Mouse (Mus musculus) cerebellum, adult 8-10 months (tissue): Measurements from ENCODE around the gene Fam166a.

Source experiments
- DNase-seq: peaks from one replicate; pipeline ENCODE4 v3.0.0; 2022

Gene Fam166a

DNA sequence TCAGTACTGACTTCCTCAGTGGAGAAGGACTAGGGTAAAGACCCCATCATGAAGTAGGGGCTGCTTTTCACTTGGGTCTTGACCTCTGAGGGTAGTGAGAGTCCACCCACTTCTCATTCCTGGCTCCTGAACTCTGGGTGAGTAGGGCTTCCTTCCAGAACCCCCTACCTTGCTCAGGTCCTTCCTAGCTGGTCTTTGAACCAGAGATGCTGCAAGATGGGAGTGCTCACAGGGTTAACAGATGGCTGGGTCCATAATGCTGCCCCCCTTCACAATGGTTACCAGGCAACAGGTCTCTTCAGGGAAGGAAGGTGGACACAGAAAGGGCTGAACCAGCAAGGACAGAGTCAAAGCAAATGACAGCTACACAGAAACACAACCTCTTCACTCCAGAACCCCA lies at the start of gene Fam166a:
TSS of gene Fam166a (plus strand) at position 301 of the 400 bp plus-strand sequence.
- DNase-seq, result no peak

DNA sequence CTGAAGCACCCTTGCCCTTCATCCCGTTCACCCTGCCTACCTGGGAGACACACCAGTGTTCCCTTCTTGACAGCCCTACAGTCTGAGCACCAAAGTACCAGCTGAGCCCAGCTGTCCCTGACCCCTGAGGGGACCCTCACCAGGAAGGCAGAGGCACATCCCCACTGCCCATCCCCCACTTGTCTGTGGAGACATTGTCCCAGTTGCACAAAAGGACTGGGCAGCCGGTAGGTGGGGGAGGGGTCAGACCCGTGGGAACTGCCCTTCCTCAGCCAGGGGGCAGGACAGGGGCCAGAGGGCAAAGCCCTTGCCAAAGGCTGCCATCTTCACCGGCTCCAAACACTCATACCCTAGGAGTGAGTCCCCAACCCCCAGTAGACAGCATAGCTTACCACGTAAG lies 48.8 kb upstream of the Fam166a start:
- no peak for DNase-seq

DNA sequence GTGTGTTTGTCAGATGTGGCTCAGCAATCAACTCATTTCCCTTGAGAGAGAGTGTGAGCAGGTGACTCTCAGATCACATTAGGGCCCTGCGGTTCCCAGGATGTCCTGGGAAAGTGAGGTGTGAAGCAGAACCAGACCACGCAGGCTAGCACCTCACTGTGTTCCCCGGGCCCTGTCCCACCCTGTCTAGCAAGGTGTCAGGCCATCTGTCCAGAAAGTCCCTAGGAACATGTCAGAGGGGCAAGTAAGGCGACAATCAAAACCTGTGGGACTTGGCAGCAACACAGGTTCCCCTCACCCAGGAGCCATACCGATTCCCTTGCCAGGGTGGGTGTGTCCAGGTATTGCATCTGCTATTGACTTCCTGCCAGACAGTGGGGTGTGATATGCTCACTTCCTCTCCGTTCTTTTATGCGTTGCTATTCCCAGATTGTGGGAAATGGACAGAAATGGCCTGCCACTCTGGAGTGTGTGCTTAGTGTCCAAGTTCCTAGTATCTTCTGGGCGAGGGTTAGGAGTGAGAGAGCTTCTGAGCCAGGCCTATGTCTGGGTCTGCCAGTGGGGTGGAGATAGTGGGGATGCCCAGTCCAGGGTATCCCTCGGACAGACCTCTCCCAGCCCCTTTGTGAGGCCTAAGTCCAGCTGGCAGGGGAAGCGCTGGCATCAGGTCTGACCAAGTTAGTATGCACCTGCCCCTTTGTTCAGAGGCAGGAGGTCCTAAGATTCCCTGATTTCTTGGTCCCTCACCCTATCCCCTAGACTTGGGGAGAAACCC lies 48.0 kb upstream of the Fam166a start:
- no peak for DNase-seq

DNA sequence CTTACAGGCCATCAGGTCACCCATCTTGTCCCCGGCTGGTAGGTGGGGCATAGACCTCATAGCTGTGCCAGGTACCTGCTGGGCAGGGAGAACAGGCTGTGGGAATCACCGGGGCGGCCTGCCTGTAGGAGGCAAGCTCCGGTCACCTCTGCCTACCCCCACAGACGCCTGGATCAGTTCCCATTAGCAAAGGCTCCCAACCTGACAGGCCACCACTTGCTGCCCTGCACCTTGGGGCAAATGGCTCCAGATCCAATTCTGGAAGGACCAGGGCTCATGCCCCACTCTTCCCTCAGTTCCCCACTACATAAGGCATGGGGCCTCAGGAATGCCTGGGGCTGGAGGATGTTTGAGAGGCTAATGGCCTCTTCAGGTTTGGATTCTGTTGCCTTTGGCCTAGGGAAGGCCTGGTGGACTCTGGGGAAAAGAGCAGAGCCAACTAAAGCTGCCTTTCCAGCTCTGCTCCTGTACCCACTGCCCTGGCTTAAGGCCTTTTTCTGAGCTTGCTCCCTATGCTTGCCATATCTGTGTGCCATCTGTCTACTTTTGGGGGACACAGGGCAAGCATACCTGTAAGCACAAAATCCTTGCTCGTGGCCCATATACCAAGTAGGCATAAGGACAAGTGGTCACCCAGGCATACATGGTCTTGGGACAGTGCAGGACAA lies 47.3 kb upstream of the Fam166a start:
- no peak for DNase-seq

DNA sequence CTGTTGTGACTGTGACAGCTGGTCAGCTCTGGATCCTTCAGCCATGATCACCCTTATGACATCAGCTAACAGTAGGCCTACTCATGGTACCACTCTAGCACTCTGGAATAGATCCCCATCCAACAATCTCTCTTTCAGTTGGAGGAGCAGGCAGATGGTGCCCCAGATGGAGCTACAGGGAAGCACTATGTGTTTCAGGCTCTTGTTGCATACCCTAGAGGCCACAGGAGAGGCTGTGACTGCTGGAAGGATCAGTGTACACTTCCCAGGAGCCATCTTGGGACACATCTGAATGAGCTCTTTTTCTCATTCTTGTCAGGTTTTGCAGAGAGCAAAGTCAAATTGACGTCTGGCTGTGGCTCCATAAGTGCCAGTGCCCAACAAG lies 46.8 kb upstream of the Fam166a start:
- DNase-seq, result no peak

DNA sequence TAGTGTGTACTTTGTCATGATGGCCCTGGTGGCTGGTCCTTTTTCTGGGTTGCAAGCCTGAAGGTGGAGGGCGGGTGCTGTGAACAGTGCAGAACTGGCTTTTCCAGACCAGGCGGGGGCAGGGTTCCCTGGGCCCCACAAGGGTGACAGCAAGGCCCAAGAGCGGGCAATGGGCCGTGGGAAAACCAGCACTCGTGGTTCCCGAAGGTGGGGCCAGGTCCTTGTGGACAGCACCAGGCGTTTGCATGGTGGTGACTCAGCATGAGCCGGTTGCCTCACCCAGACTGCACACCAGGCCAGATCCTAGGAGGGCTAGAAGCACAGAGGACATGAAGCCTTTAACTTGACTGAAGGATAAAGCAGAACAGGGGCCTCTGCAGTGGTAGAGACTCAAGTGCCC lies 45.9 kb upstream of the Fam166a start:
- DNase-seq, result no peak

DNA sequence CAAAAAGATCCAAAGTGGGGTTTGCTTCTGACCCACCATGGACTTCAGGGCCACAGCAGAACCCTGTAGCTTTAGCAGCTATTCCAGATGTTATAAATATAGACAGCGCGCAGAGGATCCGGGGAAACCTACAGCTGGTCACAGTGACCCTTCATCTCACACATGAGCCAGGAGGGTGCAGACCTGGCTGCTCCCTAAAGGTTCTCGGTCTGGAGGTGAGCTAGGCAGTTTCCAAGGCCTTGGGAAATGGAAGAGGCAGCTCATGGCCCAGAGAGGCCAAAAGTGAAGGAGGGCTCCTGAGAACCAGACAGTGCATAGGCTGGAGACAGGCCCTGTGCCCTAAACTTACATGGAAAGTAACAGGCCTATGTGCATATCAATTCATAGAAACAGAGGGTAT lies 44.7 kb upstream of the Fam166a start:
- no peak for DNase-seq

DNA sequence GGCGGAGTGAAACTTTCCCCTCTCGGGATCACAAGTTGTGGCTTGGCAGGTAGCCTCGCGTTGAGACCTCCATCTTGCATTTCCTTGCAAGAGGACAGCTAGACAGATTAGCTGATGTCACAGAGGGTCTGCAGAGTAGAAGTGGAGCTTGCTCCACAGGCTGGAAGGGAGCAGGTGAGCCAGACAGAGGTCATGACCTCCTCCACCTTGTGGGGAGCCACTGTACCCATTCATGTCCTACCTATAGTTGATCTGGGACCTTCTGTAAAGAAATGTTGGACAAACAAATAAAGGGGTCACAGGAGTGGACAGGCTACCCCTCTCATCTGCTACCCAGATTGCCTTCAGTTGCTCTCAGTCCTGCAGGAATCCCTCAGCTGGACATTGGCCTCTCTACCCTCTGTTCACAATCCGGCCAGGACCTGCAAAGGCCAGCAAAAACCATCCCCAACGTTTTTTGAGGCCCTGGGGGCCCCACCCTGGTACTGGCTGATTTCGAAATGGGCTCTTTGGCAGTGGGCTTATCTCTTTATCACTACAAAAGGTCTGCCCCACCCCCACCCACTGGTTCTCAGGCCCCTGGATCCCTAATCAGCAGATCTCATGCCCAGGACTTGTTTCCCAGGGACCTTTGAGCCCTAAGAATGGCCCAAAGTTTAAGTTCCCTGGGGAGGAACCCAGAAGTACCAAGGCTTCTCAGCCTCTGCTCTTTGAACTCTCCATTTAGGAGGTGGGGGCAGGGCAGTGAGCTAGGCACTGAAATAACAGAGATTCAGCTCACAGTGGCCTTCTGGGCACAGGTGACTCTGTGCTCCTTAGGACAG lies 43.5 kb upstream of the Fam166a start:
- no peak for DNase-seq

DNA sequence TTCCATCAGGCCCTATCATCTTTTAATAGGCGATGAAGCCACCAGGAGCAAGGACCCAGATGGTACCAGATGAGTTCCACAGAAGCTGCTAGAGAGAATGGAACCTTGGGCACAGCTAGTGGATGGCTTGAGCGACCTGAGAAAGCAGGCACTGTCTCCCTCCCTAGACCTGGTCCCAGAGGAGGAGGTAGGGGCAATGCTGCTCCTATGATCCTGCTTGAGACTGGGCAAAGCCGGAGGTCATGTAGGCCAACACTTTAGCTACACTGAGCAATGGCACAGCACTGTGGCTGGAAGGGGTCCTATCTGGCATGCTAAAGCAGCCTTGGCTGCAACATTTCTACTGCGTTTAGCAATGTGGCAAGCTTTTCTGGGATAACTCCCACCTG lies 42.9 kb upstream of the Fam166a start:
- DNase-seq, result no peak

DNA sequence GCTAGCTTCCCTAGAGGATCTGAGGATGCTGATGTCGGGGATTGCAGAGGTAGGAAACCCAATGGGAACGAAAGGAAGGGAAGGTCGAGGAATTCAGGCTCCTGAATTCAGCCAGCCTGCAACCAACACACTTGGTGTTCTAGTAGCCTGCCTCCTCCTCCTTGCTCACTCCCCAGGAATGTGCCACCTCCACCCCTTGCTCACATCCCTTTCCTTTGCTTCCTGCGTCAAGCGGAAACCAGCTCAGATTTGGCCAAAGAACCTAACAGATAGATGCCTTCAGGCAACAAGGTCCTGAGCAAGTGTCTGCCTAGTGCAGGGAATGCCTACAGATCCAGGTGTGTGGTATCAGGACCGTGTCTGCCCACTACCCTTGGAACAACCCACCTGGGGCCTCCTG lies 42.0 kb upstream of the Fam166a start:
- no peak for DNase-seq

DNA sequence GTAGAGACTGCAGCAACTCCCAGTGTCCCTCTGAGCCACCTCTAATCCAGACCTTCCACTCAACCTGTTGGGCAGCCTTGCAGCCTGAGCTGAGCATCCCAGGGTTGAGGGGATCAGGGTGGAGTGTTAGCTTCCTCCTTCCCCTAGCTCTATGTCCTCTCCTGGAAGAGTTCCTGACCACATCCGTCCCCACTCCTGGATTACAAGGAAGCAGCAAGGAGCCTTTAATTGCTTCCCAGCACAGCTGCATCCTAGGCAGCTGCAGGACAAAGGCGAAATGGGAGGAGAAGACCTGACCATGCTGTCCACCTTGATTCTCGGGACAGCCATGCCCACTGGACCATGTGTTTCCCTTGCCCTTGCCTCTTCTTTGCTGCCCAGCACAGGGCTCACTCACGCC lies 41.5 kb upstream of the Fam166a start:
- DNase-seq, result no peak

DNA sequence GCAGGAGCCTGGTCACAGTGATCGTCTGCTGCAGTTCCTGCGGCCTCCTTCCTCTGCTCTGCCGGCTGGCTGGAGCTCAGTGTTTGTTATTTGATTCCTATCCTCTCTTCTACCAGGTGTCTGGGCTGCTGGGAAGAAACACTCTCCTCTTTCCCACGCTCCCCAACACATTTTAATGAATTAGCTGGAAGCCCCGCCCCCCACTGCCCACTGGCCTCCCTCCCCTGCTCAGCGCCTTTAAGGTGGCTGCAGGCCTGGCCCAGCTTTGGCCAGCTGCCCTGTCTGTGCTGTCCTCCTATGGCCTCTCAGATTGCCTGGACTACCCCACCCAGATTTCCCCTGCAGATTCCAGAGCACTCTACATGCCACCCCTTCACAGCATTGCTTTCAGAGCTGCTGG lies 40.9 kb upstream of the Fam166a start:
- DNase-seq, result no peak

DNA sequence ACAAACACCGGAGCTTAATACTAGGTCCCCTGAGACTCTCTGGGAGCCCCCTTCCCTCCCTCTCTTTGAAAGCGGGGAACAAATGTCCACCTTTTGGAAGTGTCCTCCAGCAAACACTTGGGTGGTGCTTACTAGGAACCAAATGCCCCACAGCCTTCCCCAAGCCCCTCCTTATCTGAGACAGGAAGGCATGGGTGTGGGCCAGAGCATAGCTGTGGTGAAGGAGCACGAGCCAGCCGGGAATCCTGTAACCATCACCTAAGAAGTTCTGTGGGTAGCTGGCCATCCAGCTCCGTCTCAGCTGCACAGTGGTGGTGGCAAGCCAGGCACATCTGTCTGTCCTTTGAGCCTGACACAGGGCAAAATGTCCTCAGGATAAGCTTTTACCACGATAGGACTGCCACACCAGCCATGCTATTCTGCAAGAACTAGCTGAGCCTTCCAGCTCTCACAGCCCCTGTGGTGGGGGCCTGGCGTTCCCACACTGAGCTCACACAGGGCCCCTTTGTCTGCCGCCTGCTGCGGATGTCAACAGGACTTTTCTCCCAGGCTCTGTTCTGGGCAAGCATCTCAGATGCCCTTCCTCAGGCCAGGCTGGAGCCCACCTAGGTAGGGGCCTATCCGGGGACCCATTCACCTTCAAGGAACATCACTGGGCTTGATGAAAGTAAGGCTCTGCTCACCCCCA lies 40.1 kb upstream of the Fam166a start:
- DNase-seq, result no peak

DNA sequence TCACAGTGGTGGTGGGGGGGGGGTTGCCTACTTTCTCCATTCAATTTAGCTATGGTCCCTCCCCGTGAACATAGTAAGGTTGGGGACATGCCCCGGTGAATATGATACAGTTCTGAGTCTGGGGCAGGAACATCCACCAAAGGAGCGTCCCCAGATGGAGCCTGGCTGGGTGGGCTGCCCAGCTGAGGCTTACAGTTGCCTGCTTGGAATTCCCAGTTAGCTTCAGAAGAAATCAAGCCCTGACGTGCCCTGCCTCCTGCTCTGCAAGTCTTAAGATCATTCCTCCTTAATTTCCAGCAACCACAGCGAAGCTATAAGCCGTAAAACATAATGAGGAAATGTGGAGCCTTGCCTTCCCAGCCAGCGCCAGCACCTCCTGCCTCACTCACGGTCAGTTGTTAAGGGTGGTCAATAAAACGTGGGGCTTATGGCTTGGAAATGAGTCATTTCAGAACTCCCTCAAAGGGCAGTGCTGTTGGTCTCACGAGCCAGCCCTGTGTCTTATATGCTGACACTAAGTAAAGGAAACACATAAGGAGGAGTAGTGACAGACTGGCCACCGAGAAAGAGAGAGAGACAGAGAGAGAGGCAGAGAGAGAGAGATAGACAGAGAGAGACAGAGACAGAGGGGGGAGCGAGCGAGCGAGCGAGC lies 38.9 kb upstream of the Fam166a start:
- DNase-seq, result no peak

DNA sequence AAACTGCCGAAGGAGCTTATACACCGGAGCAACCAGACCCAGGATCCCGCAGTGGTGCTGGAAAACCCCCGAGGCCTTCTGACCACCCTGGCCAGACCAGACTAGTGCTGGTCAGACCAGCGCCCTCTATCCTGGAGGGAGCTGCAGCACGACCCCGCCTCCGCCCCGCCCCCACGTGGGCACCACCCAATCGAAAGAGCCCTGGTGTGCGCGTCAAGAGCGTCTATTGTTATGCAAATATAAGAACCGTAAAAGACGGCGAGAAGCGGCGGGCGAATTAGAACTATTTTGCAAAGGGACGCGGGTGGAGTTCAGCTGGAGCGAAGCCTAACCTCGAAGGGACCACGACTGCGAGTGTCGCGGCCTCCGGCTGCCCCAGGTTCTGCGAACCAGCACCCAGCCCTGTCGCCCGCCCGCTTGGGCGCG lies 38.1 kb upstream of the Fam166a start, which contains the start of gene Nrarp:
TSS of gene Nrarp (plus strand) at position 281 of the 426 bp plus-strand sequence.
- DNase-seq, result peak; percentile 82

DNA sequence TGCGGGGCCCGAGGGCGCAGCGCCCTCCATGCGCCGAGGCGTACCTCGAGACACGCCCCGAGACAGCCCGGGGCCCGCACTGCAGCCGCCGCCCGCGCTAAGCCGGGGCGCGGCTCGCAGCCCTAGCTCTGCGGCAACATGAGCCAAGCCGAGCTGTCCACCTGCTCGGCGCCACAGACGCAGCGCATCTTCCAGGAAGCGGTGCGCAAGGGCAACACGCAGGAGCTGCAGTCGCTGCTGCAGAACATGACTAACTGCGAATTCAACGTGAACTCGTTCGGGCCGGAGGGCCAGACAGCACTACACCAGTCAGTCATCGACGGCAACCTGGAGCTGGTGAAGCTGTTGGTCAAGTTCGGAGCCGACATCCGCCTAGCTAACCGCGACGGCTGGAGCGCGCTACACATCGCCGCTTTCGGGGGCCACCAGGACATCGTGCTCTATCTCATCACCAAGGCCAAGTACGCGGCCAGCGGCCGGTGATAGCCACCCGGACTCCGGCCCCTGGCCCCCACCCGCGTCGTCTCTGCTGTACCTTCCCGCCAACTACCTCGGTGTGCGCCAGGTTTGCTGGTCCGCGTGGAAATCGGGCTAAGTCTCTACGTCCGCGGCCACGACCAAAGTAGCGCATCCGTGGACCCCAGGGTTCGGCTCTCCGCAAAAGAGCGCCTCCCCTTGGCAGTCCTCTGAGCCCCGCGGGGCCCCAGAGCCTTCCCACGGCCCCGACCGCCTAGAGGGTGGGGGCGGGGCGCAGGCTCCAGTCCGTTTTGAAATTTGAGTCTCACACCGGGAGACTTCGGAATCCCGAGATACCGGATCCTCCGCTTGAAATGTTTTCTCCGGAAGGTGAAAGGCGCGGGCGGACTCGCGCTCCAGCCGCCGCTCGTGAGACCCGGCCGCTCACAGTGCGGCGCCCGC lies 37.3 kb upstream of the Fam166a start:
- peak; percentile 36 for DNase-seq

DNA sequence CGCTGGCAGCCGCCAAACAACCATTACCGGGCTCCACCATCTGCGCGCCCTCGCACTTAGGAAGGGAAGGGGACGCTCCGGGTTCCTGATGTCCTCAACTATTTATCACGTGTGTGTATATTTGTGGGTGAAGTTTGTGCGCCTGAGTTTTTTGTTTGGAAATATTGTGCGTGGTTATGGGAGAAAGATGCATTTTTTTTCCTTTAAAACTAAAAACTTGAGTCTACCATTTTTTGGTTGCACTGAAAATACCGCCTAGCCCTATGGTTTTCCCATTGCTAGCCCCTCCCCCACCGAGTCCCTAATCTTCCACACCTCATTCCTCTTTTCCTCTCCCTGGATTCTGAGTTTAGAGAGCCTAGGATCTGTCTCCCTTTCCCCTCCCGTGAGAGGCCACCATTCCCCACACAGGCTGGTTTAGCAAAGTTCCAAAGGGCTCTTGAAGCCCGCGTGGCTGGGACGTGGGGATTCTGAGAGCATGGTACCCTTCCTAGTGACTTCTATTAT lies 36.6 kb upstream of the Fam166a start:
- no peak for DNase-seq

DNA sequence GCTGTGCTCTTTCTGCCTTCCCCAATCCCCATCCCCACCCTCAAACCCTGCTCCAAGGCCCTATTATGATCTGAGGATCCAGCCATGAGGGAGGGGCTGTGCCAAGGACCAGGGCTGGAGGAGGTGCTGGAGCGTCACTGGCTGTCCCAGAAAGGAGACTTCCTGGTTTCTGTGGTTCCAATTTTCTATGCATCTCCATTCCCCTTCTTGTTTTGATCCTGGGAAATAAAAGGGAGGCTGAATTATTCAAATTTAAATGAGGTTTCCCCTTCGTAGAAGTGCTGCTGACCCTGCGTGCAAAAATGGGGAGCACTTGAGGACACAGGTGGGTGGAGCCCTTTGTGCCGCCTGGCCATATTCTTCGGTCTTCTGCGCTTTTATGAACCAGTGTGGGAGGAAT lies 35.9 kb upstream of the Fam166a start:
- DNase-seq, result no peak

DNA sequence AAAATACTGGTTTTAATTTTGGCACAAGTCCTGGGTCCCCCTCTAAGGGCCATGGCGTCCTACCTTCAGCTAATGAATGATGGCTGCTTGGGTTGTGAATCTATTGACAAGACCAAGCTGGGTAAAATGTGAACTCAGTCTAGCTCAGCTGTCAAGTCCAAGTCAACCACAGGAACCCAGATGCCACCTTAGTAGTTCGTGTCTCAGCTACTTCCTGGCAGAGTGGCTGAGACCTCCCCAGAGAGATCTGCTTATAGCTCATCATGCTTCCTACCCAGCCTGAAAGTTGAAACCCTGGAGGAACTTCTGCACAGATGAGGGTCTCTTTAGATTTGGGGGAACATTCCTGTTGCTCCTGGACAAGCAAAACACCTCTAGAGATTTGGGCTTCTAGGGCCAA lies 35.2 kb upstream of the Fam166a start:
- no peak for DNase-seq

DNA sequence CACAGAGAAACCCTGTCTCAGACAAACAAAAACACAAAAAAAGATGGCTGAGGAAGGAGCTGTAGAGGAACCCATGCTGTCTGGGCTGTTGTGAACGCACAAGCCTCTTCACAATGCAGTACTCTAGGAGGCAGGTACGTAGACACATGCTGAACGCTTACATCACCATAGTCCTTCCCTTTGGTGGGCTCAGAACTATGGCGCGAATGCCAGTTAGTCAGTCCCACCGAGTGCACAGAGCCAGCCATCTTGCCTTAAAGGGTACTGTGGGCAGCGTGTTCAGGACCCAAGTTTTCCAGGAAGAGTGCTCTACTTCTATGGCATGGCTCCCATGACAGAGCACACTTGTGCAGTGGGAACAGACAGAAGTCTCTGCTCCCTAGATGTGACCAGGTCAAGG lies 34.0 kb upstream of the Fam166a start:
- DNase-seq, result no peak
